Mouse (Mus musculus) MEL (cell line): Measurements from ENCODE around the gene Lsm14a. TPM values are rescaled to one million over a fixed set of nuclear protein-coding genes. Genes with fewer than 3 reads are reported as not detected.
A peak's percentile ranks its signal among the peaks of the same experiment; 100 is the strongest.

ENCODE experiments used
- DNase-seq: peaks from one replicate; pipeline ENCODE4 v3.0.0; 2011; ENCODE audit warnings: low read depth, low spot score
- H3K27ac ChIP-seq: 2 replicates; pipeline ENCODE4 v1.5.1; 2012; ENCODE audit warnings: low read depth, mild to moderate bottlenecking, control low read depth, low read length, moderate library complexity; ENCODE audit not compliant: control insufficient read depth
- H3K27me3 ChIP-seq, 2 experiments: fragments of 150-350 bp in 1 of 2; sonication (generic) in 1 of 2; 2 replicates each; pipeline ENCODE4 v1.6.1; 2012; ENCODE audit warnings: low read length in 2 of 2, mild to moderate bottlenecking in 2 of 2, improper control_type of control experiment in 1 of 2, moderate library complexity in 1 of 2; ENCODE audit not compliant: insufficient read depth in 2 of 2, control insufficient read depth in 1 of 2
- H3K36me3 ChIP-seq, 2 experiments: 2 replicates each; pipeline ENCODE4 v1.6.1; 2012 to 2014; ENCODE audit warnings: low read length in 2 of 2, improper control_type of control experiment in 1 of 2, inconsistent platforms in 1 of 2, mild to moderate bottlenecking in 1 of 2; ENCODE audit not compliant: insufficient read depth in 2 of 2, control insufficient read depth in 1 of 2
- H3K4me1 ChIP-seq, 2 experiments: fragments of 150-350 bp in 1 of 2; sonication (generic) in 1 of 2; 2 replicates each; pipeline ENCODE4 v1.6.1; 2012; ENCODE audit warnings: low read length in 2 of 2, improper control_type of control experiment in 1 of 2, mild to moderate bottlenecking in 1 of 2; ENCODE audit not compliant: insufficient read depth in 2 of 2, control insufficient read depth in 1 of 2
- H3K4me3 ChIP-seq, 2 experiments: fragments of 150-350 bp in 1 of 2; sonication (generic) in 1 of 2; 2 replicates each; pipeline ENCODE4 v1.5.1; 2012; ENCODE audit warnings: low read depth in 2 of 2, low read length in 2 of 2, mild to moderate bottlenecking in 2 of 2, moderate library complexity in 2 of 2, control low read depth in 1 of 2, improper control_type of control experiment in 1 of 2; ENCODE audit not compliant: control insufficient read depth in 1 of 2, insufficient read depth in 1 of 2
- H3K79me2 ChIP-seq: 2 replicates; pipeline ENCODE4 v1.6.1; 2012; ENCODE audit warnings: mild to moderate bottlenecking, low read length, moderate library complexity; ENCODE audit not compliant: control insufficient read depth, poor library complexity, insufficient read depth
- H3K9ac ChIP-seq: 2 replicates; pipeline ENCODE4 v1.6.1; 2012; ENCODE audit warnings: low read depth, mild to moderate bottlenecking, control low read depth, low read length, moderate library complexity; ENCODE audit not compliant: control insufficient read depth, poor library complexity, severe bottlenecking
- H3K9me3 ChIP-seq: fragments of 150-350 bp; sonication (generic); replicated peaks from 2 replicates; pipeline ENCODE4 v1.6.1; 2012; ENCODE audit warnings: mild to moderate bottlenecking, low read length, improper control_type of control experiment, moderate library complexity; ENCODE audit not compliant: insufficient read depth
- BHLHE40 ChIP-seq: IDR thresholded peaks from 2 replicates; pipeline ENCODE4 v1.6.1; 2012; ENCODE audit warnings: low read depth, mild to moderate bottlenecking, inconsistent platforms, low read length, improper control_type of control experiment, borderline replicate concordance
- CHD1 ChIP-seq: IDR thresholded peaks from 2 replicates; pipeline ENCODE4 v1.6.1; 2012; ENCODE audit warnings: low read depth, mild to moderate bottlenecking, inconsistent platforms, low read length, improper control_type of control experiment
- CTCF ChIP-seq, 3 experiments: IDR thresholded peaks in 2 of 3; conservative IDR thresholded peaks in 1 of 3; 2 replicates each; pipeline ENCODE4 v1.5.1; 2011 to 2012; ENCODE audit warnings: low read length in 3 of 3, low read depth in 2 of 3, mild to moderate bottlenecking in 2 of 3, improper control_type of control experiment in 1 of 3, inconsistent platforms in 1 of 3, mixed read lengths in 1 of 3, moderate library complexity in 1 of 3; ENCODE audit not compliant: control insufficient read depth in 1 of 3, insufficient read depth in 1 of 3, poor library complexity in 1 of 3, severe bottlenecking in 1 of 3
- E2F4 ChIP-seq: IDR thresholded peaks from 2 replicates; pipeline ENCODE4 v1.6.1; 2011; ENCODE audit warnings: low read depth, low read length, improper control_type of control experiment, borderline replicate concordance
- EP300 ChIP-seq, 2 experiments: IDR thresholded peaks; 2 replicates each; pipeline ENCODE4 v1.6.1; 2011; ENCODE audit warnings: improper control_type of control experiment in 2 of 2, low read length in 2 of 2, low read depth in 1 of 2, mild to moderate bottlenecking in 1 of 2
- ETS1 ChIP-seq: IDR thresholded peaks from 2 replicates; pipeline ENCODE4 v1.6.1; 2012; ENCODE audit warnings: low read depth, mild to moderate bottlenecking, inconsistent platforms, low read length, improper control_type of control experiment, moderate library complexity
- GABPA ChIP-seq: IDR thresholded peaks from 2 replicates; pipeline ENCODE4 v1.6.1; 2012; ENCODE audit warnings: low read depth, mild to moderate bottlenecking, inconsistent platforms, low read length, improper control_type of control experiment, moderate library complexity
- GATA1 ChIP-seq: IDR thresholded peaks from 2 replicates; pipeline ENCODE4 v1.6.1; 2011; ENCODE audit warnings: low read depth, low read length, improper control_type of control experiment
- HCFC1 ChIP-seq: IDR thresholded peaks from 2 replicates; pipeline ENCODE4 v1.6.1; 2012; ENCODE audit warnings: low read depth, mild to moderate bottlenecking, inconsistent platforms, low read length, improper control_type of control experiment, moderate library complexity
- JUND ChIP-seq: IDR thresholded peaks from 2 replicates; pipeline ENCODE4 v1.6.1; 2011; ENCODE audit warnings: low read depth, mild to moderate bottlenecking, improper control_type of control experiment, low read length
- KAT2A ChIP-seq: conservative IDR thresholded peaks from 2 replicates; pipeline ENCODE4 v1.6.1; 2012; ENCODE audit warnings: low read depth, low read length, improper control_type of control experiment, inconsistent platforms
- MAFK ChIP-seq: IDR thresholded peaks from 2 replicates; pipeline ENCODE4 v1.6.1; 2011; ENCODE audit warnings: low read depth, mild to moderate bottlenecking, low read length, improper control_type of control experiment, borderline replicate concordance
- MAX ChIP-seq: IDR thresholded peaks from 2 replicates; pipeline ENCODE4 v1.6.1; 2011; ENCODE audit warnings: low read length, improper control_type of control experiment
- MAZ ChIP-seq: IDR thresholded peaks from 2 replicates; pipeline ENCODE4 v1.6.1; 2012; ENCODE audit warnings: low read depth, mild to moderate bottlenecking, inconsistent platforms, low read length, improper control_type of control experiment
- MEF2A ChIP-seq: IDR thresholded peaks from 2 replicates; pipeline ENCODE4 v1.6.1; 2014; ENCODE audit warnings: low read depth, mild to moderate bottlenecking, inconsistent platforms, low read length, improper control_type of control experiment; ENCODE audit not compliant: poor library complexity, insufficient replicate concordance, severe bottlenecking; ENCODE audit errors: extremely low read depth
- MXI1 ChIP-seq: IDR thresholded peaks from 2 replicates; pipeline ENCODE4 v1.6.1; 2011; ENCODE audit warnings: mild to moderate bottlenecking, low read depth, low read length, improper control_type of control experiment
- MYC ChIP-seq: IDR thresholded peaks from 2 replicates; pipeline ENCODE4 v1.6.1; 2011; ENCODE audit warnings: low read depth, mild to moderate bottlenecking, low read length, improper control_type of control experiment, moderate library complexity
- NELFE ChIP-seq: IDR thresholded peaks from 2 replicates; pipeline ENCODE4 v1.6.1; 2011; ENCODE audit warnings: low read depth, low read length, improper control_type of control experiment
- NRF1 ChIP-seq: IDR thresholded peaks from 2 replicates; pipeline ENCODE4 v1.6.1; 2014; ENCODE audit warnings: low read depth, mild to moderate bottlenecking, inconsistent platforms, low read length, improper control_type of control experiment, moderate library complexity; ENCODE audit not compliant: poor library complexity, insufficient read depth, severe bottlenecking
- POLR2A ChIP-seq, 2 experiments: IDR thresholded peaks; 2 replicates each; pipeline ENCODE4 v1.6.1; 2011 to 2012; ENCODE audit warnings: low read length in 2 of 2, mild to moderate bottlenecking in 2 of 2, control low read depth in 1 of 2, improper control_type of control experiment in 1 of 2, low read depth in 1 of 2, moderate library complexity in 1 of 2; ENCODE audit not compliant: control insufficient read depth in 1 of 2, insufficient read depth in 1 of 2, poor library complexity in 1 of 2
- POLR2AphosphoS2 ChIP-seq: IDR thresholded peaks from 2 replicates; pipeline ENCODE4 v1.6.1; 2011; ENCODE audit warnings: low read length, improper control_type of control experiment
- POLR2AphosphoS5 ChIP-seq: IDR thresholded peaks from 2 replicates; pipeline ENCODE4 v1.6.1; 2012; ENCODE audit warnings: low read depth, borderline replicate concordance, mild to moderate bottlenecking, inconsistent platforms, low read length, moderate library complexity, mixed read lengths
- RAD21 ChIP-seq: IDR thresholded peaks from 2 replicates; pipeline ENCODE4 v1.6.1; 2011; ENCODE audit warnings: mild to moderate bottlenecking, low read depth, low read length, improper control_type of control experiment
- RCOR1 ChIP-seq: IDR thresholded peaks from 2 replicates; pipeline ENCODE4 v1.6.1; 2012; ENCODE audit warnings: low read depth, mild to moderate bottlenecking, inconsistent platforms, low read length, improper control_type of control experiment
- SIN3A ChIP-seq: IDR thresholded peaks from 2 replicates; pipeline ENCODE4 v1.6.1; 2012; ENCODE audit warnings: low read length, improper control_type of control experiment, inconsistent platforms
- SMC3 ChIP-seq: IDR thresholded peaks from 2 replicates; pipeline ENCODE4 v1.6.1; 2011; ENCODE audit warnings: low read depth, low read length, improper control_type of control experiment
- TAL1 ChIP-seq: IDR thresholded peaks from 2 replicates; pipeline ENCODE4 v1.6.1; 2012; ENCODE audit warnings: mild to moderate bottlenecking, inconsistent platforms, low read length, moderate library complexity, mixed read lengths
- TBP ChIP-seq: IDR thresholded peaks from 2 replicates; pipeline ENCODE4 v1.8.0; 2011; ENCODE audit warnings: low read depth, low read length, improper control_type of control experiment
- UBTF ChIP-seq: IDR thresholded peaks from 2 replicates; pipeline ENCODE4 v1.6.1; 2012; ENCODE audit warnings: low read depth, mild to moderate bottlenecking, inconsistent platforms, low read length, improper control_type of control experiment, moderate library complexity, borderline replicate concordance; ENCODE audit not compliant: insufficient read depth
- USF1 ChIP-seq: IDR thresholded peaks from 2 replicates; pipeline ENCODE4 v1.6.1; 2014; ENCODE audit warnings: low read depth, mild to moderate bottlenecking, inconsistent platforms, low read length, improper control_type of control experiment, moderate library complexity
- USF2 ChIP-seq, 2 experiments: IDR thresholded peaks; 2 replicates each; pipeline ENCODE4 v1.6.1; 2011 to 2012; ENCODE audit warnings: improper control_type of control experiment in 2 of 2, low read length in 2 of 2, borderline replicate concordance in 1 of 2, inconsistent platforms in 1 of 2, low read depth in 1 of 2, mild to moderate bottlenecking in 1 of 2; ENCODE audit not compliant: insufficient read depth in 1 of 2
- ZC3H11A ChIP-seq: IDR thresholded peaks from 2 replicates; pipeline ENCODE4 v1.6.1; 2012; ENCODE audit warnings: low read depth, mild to moderate bottlenecking, inconsistent platforms, low read length, improper control_type of control experiment
- ZKSCAN1 ChIP-seq: IDR thresholded peaks from 2 replicates; pipeline ENCODE4 v1.6.1; 2012; ENCODE audit warnings: low read depth, mild to moderate bottlenecking, inconsistent platforms, low read length, improper control_type of control experiment, moderate library complexity
- ZMIZ1 ChIP-seq: IDR thresholded peaks from 2 replicates; pipeline ENCODE4 v1.6.1; 2012; ENCODE audit warnings: low read depth, mild to moderate bottlenecking, inconsistent platforms, low read length, improper control_type of control experiment, moderate library complexity
- ZNF384 ChIP-seq: IDR thresholded peaks from 2 replicates; pipeline ENCODE4 v1.6.1; 2012; ENCODE audit warnings: low read depth, mild to moderate bottlenecking, inconsistent platforms, low read length, improper control_type of control experiment
- polyA plus RNA-seq, 2 experiments: library from polyadenylated mRNA; stranded (reverse) in 1 of 2; unstranded in 1 of 2; fragments of >175 nt in 1 of 2; fragments of >200 nt in 1 of 2; gene quantifications; 2 replicates each; pipeline versions ENCODE4 v1.2.1 to v1.2.4; 2012; ENCODE audit warnings: low replicate concordance in 2 of 2, low read depth in 1 of 2; ENCODE audit not compliant: insufficient read length in 2 of 2, insufficient read depth in 1 of 2, missing spikeins in 1 of 2
- total RNA-seq: library from RNA; depleted of rRNA; stranded (reverse); fragments of 300-350 nt; gene quantifications from 2 replicates; pipeline ENCODE4 v1.2.3, GENCODE M21; 2012

Lsm14a gene
- total and polyA plus RNA-seq, 3 experiments: 66.4 to 371 (median 233) TPM

DNA sequence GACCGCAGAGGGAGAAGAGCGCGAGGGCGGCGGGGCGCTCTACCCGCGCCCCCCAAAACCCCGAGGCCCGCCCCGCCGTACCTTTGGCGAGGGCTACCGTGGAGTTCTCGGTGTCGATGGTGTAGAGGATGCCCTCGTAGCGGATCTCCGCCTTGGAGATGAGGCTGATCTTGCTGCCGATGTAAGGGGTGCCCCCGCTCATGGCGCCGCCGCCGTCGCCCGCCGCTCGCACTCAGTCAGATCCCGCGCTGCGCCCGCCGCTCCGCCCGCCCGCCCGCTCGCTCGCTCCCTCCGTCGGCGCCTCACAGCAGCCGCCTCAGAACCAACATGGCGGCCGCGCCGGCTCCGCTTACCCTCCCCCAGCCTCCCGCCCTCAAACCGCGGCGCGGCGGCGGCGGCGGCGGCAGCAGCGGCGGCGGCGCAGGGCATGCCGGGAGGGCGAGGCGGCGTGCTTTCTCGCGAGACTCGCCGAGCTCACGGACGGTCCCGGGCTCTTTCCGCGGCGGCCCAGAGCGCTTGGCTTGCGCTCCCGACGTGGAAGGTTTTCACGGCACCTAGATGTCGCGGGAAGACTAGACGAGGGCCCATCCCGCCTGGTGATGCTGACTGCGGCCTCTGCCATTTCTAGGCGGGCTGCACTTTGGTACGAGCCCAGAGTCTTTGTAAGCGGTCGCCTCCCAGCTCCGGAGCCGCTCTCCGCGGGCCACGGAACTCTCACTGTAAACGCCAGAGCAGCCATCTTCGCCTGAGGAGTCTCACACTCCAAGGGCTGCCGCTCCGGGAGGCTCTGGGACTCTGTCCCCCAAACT lies 3.6 kb downstream of the Lsm14a start:
- Histone ChIP-seq H3K9me3 (no peaks in the 10 kb centered on the region), H3K9ac (peak overlapping the region; percentile 97), H3K27me3 (no peaks in the 10 kb centered on the region), H3K36me3 (peaks cover 5 to 17% of the 10 kb centered on the region in 2 experiments; a peak in 3 of 4 replicates), H3K79me2 (peaks cover 45% of the 10 kb centered on the region), H3K27ac (peak overlapping the region; percentile 93), H3K4me1 (peaks cover 9 to 11% of the 10 kb centered on the region in 2 experiments), H3K4me3 (peak overlapping the region; percentile 89 to 97)
- DNase-seq: peak; percentile 92
- TF ChIP-seq POLR2AphosphoS2 (peak; percentile 94), TAL1 (no peak), MAZ (no peak), KAT2A (no peak; the same call in 1 of the 2 replicates), BHLHE40 (no peak), ETS1 (peak; percentile 43; the same call in 1 of the 2 replicates), RCOR1 (no peak), EP300 (IDR thresholded peaks at IDR 0.05; ENCODE audit: low read depth in 1 of 2, low read length in 2 of 2) (0 out of 4 replicates have a peak, but pooled peaks of 1 of the 2 experiments have one; percentile 3), POLR2A (IDR thresholded peaks at IDR 0.05; ENCODE audit: control insufficient read depth in 1 of 2, insufficient read depth in 1 of 2, low read depth in 1 of 2, low read length in 2 of 2, poor library complexity in 1 of 2) (peak; percentile 98 to 99), MAX (peak; percentile 40; the same call in 1 of the 2 replicates), MXI1 (peak; percentile 75; the same call in 1 of the 2 replicates), CHD1 (no peak), ZMIZ1 (peak; percentile 98), HCFC1 (peak; percentile 83), ZKSCAN1 (no peak), USF2 (IDR thresholded peaks at IDR 0.05; ENCODE audit: borderline replicate concordance in 1 of 2, insufficient read depth in 1 of 2, low read depth in 1 of 2, low read length in 2 of 2) (no peak), USF1 (no peak), MEF2A (no peak), POLR2AphosphoS5 (no peak), RAD21 (no peak), SMC3 (no peak), ZNF384 (no peak), JUND (no peak), GABPA (no peak), CTCF (IDR thresholded peaks at IDR 0.05 in 2 of 3, conservative IDR thresholded peaks at IDR 0.05 in 1 of 3; ENCODE audit: control insufficient read depth in 1 of 3, insufficient read depth in 1 of 3, low read depth in 2 of 3, low read length in 3 of 3, poor library complexity in 1 of 3, severe bottlenecking in 1 of 3) (no peak), MAFK (no peak), TBP (peak; percentile 68; the same call in 1 of the 2 replicates), MYC (no peak), ZC3H11A (no peak), SIN3A (peak; percentile 58), E2F4 (no peak), UBTF (no peak), NELFE (peak; percentile 99), GATA1 (no peak), NRF1 (peak; percentile 28; the same call in 1 of the 2 replicates)
